Mouse (Mus musculus) kidney, adult 2 months (tissue): ENCODE measurements around the gene Atf1.

Experiments
- CTCF ChIP-seq: fragments of 200-500 bp; conservative IDR thresholded peaks from 2 replicates; pipeline ENCODE4 v1.5.1; 2011; ENCODE audit warnings: low read depth, mild to moderate bottlenecking, control low read depth, low read length, moderate library complexity, mixed read lengths; ENCODE audit not compliant: insufficient read depth, insufficient read length
- POLR2A ChIP-seq: fragments of 200-500 bp; IDR thresholded peaks from one replicate; pipeline ENCODE4 v1.6.1; 2011; ENCODE audit warnings: low read depth, low read length, control low read depth

DNA sequence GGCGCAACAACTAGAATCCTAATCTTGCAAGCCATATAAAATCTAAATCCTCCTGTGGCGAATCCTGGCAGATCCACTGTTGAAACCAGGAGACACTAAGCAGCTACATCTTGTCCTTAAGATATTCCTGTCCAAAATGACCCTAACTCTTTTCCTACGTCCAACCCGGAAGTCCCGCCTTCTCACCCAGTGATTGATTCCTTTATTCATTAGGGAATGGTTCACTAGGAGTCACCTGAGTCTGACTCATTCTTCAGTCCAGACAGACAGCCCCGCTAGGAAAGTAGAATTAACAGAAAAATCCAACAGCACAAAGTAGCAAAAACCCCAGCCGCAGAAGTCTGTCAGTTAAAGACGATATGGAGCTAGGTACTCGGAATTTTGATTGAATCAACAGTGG, 19.7 kb downstream of the Atf1 start:
- TF ChIP-seq CTCF (no peak), POLR2A (no peak)
